Mouse (Mus musculus) lung, postnatal 0 days (tissue): ENCODE measurements at regions not wholly inside any gene's neighbourhood (a gene's known extent, or its start where the extent isn't known, plus 50 kb on each side); places are given as distances from the start of the nearest gene placed in this dataset.
A peak's percentile ranks its signal among the peaks of the same experiment; 100 is the strongest.
"Not testable (repeated sequence)": the region's sequence is repeated elsewhere in the genome, so short reads cannot be mapped to it uniquely, and the experiment has no call there.

Experiments
- ATAC-seq: fragments of 200-750 bp; cut with Nextera tagmentation; 2 replicates; pipeline ENCODE4 v1.8.0; 2017; ENCODE audit warnings: moderate library complexity
- DNase-seq: peaks from one replicate; pipeline ENCODE4 v3.0.0-alpha.2; 2016; ENCODE audit warnings: low spot score
- H3K27ac ChIP-seq: fragments of 300-500 bp; sonication (generic); 2 replicates; pipeline ENCODE4 v1.5.1; 2014; ENCODE audit warnings: antibody characterized with exemption, mild to moderate bottlenecking, low read length, mixed read lengths
- H3K27me3 ChIP-seq: fragments of 300-500 bp; sonication (generic); replicated peaks from 2 replicates; pipeline ENCODE4 v1.6.1; 2014; ENCODE audit warnings: low read length, mixed read lengths; ENCODE audit not compliant: insufficient read depth
- H3K36me3 ChIP-seq: fragments of 300-500 bp; sonication (generic); 2 replicates; pipeline ENCODE4 v1.6.1; 2014; ENCODE audit warnings: low read length, mixed read lengths; ENCODE audit not compliant: insufficient read depth
- H3K4me1 ChIP-seq: fragments of 300-500 bp; sonication (generic); 2 replicates; pipeline ENCODE4 v1.6.1; 2014; ENCODE audit warnings: antibody characterized with exemption, low read depth, low read length, mixed read lengths; ENCODE audit not compliant: insufficient read depth
- H3K4me2 ChIP-seq: fragments of 300-500 bp; sonication (generic); replicated peaks from 2 replicates; pipeline ENCODE4 v1.6.1; 2014; ENCODE audit warnings: low read depth, mild to moderate bottlenecking, low read length, moderate library complexity, mixed read lengths
- H3K4me3 ChIP-seq: fragments of 300-500 bp; sonication (generic); 2 replicates; pipeline ENCODE4 v1.5.1; 2014; ENCODE audit warnings: low read depth, low read length
- H3K9ac ChIP-seq: fragments of 300-500 bp; sonication (generic); replicated peaks from 2 replicates; pipeline ENCODE4 v1.6.1; 2014; ENCODE audit warnings: low read depth, mild to moderate bottlenecking
- H3K9me3 ChIP-seq: fragments of 300-500 bp; sonication (generic); 2 replicates; pipeline ENCODE4 v1.6.1; 2016; ENCODE audit warnings: low read length, mixed read lengths
- CTCF ChIP-seq: IDR thresholded peaks from 2 replicates; pipeline ENCODE4 v1.5.1; 2016; ENCODE audit warnings: antibody characterized with exemption, mild to moderate bottlenecking
- EP300 ChIP-seq: IDR thresholded peaks from 2 replicates; pipeline ENCODE4 v1.6.1; 2016; ENCODE audit warnings: antibody characterized with exemption, mild to moderate bottlenecking, control low read depth
- WGBS: fragments of 180-500 bp; shearing (Covaris S2); extraction: QIAGEN DNeasy Blood & Tissue Kit; methylation state at CpG from one replicate; pipeline ENCODE4 v1.1.7; 2014; 5-methylcytosine and 5-hydroxymethylcytosine counted together

DNA sequence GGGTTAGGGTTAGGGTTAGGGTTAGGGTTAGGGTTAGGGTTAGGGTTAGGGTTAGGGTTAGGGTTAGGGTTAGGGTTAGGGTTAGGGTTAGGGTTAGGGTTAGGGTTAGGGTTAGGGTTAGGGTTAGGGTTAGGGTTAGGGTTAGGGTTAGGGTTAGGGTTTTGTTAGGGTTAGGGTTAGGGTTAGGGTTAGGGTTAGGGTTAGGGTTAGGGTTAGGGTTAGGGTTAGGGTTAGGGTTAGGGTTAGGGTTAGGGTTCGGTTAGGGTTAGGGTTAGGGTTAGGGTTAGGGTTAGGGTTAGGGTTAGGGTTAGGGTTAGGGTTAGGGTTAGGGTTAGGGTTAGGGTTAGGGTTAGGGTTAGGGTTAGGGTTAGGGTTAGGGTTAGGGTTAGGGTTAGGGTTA lies 124.7 kb upstream of the Fgf14 start:
- H3K4me1 ChIP-seq, H3K36me3 ChIP-seq, H3K4me3 ChIP-seq, H3K4me2 ChIP-seq, H3K9me3 ChIP-seq, ATAC-seq, DNase-seq, H3K9ac ChIP-seq, H3K27ac ChIP-seq, H3K27me3 ChIP-seq: not testable (repeated sequence)
- 0% methylated on average over 1 of the region's 1 CpGs for WGBS

- Histone ChIP-seq H3K36me3 (no peaks in the 10 kb centered on the region), H3K9me3 (no peaks in the 10 kb centered on the region), H3K27ac (no peak overlapping the region), H3K9ac (no peak overlapping the region), H3K4me3 (no peak overlapping the region), H3K4me1 (no peaks in the 10 kb centered on the region), H3K27me3 (no peaks in the 10 kb centered on the region), H3K4me2 (no peak overlapping the region)
- peak; percentile 3 for DNase-seq
- TF ChIP-seq EP300 (no peak), CTCF (no peak)
- 95% methylated on average over 5 of the region's 5 CpGs for WGBS
- no peak for ATAC-seq
Observed at GRCm38 (mm10) chr14:124800421-124800820, 123.5 kb upstream of the Fgf14 start.

DNA sequence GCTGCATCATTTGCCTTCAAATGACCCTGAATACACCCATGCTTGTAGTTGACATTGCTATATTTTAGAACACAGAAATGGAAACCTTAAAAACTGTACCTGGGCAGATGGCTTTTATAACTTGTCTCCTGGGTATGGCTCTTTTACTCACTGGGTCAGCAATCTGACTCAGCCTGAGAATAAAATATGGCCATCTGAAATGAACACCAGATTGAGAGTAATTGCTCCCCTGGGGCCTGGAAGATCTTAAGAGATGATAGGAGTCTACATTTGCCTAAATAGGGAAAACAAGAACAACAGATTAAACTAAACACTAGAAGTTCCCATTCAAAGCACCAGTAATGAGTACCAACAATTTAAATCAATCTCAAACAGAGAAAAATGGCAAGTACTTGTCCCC lies 98.5 kb upstream of the Fgf14 start:
- H3K4me3 ChIP-seq, result no peak overlapping the region
- H3K27ac ChIP-seq, result no peak overlapping the region
- no peaks in the 10 kb centered on the region for H3K9me3 ChIP-seq
- H3K4me2 ChIP-seq, result no peak overlapping the region
- no peak overlapping the region for H3K9ac ChIP-seq
- H3K27me3 ChIP-seq, result no peaks in the 10 kb centered on the region
- no peaks in the 10 kb centered on the region for H3K36me3 ChIP-seq
- TF ChIP-seq CTCF (no peak), EP300 (no peak)
- no peaks in the 10 kb centered on the region for H3K4me1 ChIP-seq
- DNase-seq (no peak), ATAC-seq (no peak)

DNA sequence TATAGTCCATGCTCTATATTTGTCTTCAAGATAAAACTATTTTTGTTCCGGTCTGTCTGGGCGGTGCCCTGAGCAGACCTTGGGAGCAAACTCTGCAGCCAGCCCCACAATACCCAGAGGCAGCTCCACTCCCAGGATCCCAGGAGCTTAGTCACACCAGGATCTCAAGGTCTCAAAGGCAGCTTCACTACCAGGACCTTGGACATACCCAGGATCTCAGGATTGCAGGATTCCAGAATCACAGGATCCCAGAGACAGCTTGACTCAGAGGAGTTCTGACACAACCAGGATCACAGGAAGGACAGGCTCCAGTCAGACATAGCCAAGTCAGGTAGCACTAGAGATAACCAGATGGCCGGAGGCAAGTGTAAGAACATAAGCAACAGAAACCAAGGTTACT lies 91.1 kb upstream of the Fgf14 start:
- Histone ChIP-seq H3K27me3 (no peaks in the 10 kb centered on the region), H3K9me3 (no peaks in the 10 kb centered on the region), H3K4me1 (no peaks in the 10 kb centered on the region), H3K9ac (no peak overlapping the region), H3K4me3 (no peak overlapping the region), H3K36me3 (no peaks in the 10 kb centered on the region), H3K4me2 (no peak overlapping the region), H3K27ac (no peak overlapping the region)
- TF ChIP-seq CTCF, result no peak
- no peak for TF ChIP-seq EP300
- 81% methylated on average over 3 of the region's 3 CpGs for WGBS
- ATAC-seq (no peak), DNase-seq (no peak)

- Histone ChIP-seq H3K9ac (no peak overlapping the region), H3K27ac (no peak overlapping the region)
- WGBS, result 60% methylated on average over 2 of the region's 2 CpGs
Observed at GRCm38 (mm10) chr14:124767234-124767633, 90.3 kb upstream of the Fgf14 start.

DNA sequence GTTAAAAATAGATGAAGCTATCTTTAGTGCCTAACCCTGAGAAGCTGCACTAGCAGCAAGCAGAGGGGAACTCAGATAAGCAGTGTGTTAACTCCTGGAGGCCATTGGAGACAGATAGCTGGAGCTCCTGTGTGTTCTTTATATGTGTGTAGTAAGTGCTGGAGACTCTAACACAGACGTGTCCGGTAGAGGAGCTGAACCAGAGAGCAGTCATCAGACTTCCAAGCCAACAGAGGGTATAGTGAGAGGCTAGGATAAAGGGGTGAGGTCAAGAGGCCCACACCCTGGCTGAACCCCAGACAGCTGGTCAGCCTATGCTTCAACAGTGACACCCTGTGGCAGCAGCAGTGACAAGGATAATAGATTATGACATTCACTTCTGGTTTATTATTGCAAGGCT lies 65.6 kb upstream of the Fgf14 start:
- DNase-seq, result no peak
- no peak overlapping the region for H3K4me3 ChIP-seq
- TF ChIP-seq CTCF, result no peak
- TF ChIP-seq EP300, result no peak
- no peaks in the 10 kb centered on the region for H3K36me3 ChIP-seq
- H3K9me3 ChIP-seq, result no peaks in the 10 kb centered on the region
- no peak overlapping the region for H3K27ac ChIP-seq
- no peak overlapping the region for H3K9ac ChIP-seq
- no peaks in the 10 kb centered on the region for H3K27me3 ChIP-seq
- no peak for ATAC-seq
- H3K4me2 ChIP-seq, result no peak overlapping the region
- 16% methylated on average over 2 of the region's 2 CpGs for WGBS
- no peaks in the 10 kb centered on the region for H3K4me1 ChIP-seq

More at GRCm38 (mm10) chr14:124767234-124767633, 90.3 kb upstream of the Fgf14 start:
- ATAC-seq, result no peak
- TF ChIP-seq EP300 (no peak), CTCF (no peak)
- no peak for DNase-seq
- Histone ChIP-seq H3K4me2 (no peak overlapping the region), H3K4me1 (no peaks in the 10 kb centered on the region), H3K27me3 (no peaks in the 10 kb centered on the region), H3K4me3 (no peak overlapping the region), H3K9me3 (no peaks in the 10 kb centered on the region), H3K36me3 (no peaks in the 10 kb centered on the region)
